Mouse (Mus musculus) megakaryocyte, embryonic 14.5 days (primary cell): ENCODE data around the gene Gm5431.
"Not testable (repeated sequence)": the region's sequence is repeated elsewhere in the genome, so short reads cannot be mapped to it uniquely, and the experiment has no call there.

Experiments used
- FLI1 ChIP-seq: IDR thresholded peaks from 2 replicates; pipeline ENCODE4 v1.6.1; 2012; ENCODE audit warnings: low read length, inconsistent platforms, mixed read lengths
- GATA1 ChIP-seq: IDR thresholded peaks from 3 replicates; pipeline ENCODE4 v1.6.1; 2012; ENCODE audit warnings: mixed read lengths, low read length, inconsistent platforms, borderline replicate concordance

DNA sequence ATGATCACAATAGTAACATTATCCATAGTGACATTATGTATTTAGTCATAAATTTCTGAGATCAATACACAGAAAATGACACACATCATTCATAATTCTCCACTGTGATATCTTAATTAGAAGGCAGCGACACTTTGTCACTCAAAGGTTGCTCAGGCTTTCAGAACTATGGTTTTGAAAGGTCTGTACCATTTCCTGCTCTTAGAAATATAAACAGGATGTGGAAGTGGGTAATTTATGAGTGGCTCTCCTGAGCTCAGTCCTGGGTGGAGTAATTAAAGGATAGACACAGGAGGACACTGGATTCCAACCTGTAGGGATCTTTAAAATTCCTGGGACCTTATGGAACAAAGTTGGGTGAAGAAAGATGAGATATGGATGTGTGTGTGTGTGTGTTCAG lies 31.4 kb upstream of the Gm5431 start:
- not testable (repeated sequence) for TF ChIP-seq GATA1, FLI1
